Mouse (Mus musculus): ENCODE results near the gene Elk3.
A peak's percentile ranks its signal among the peaks of the same experiment; 100 is the strongest.

Elk3 gene

GRCm38 (mm10) chr10:93233665-93234194, 77.2 kb downstream of the Elk3 start:
- no peak for DNase-seq

- no peak for DNase-seq
Measured at GRCm38 (mm10) chr10:93231893-93232292, 79.0 kb downstream of the Elk3 start.

- DNase-seq = no peak
Measured at GRCm38 (mm10) chr10:93231490-93231889, 79.4 kb downstream of the Elk3 start.

GRCm38 (mm10) chr10:93228401-93229007, 82.4 kb downstream of the Elk3 start:
- no peak for DNase-seq

GRCm38 (mm10) chr10:93227921-93228320, 83.0 kb downstream of the Elk3 start:
- DNase-seq = no peak

- no peak for DNase-seq
Measured at GRCm38 (mm10) chr10:93225751-93226150, 85.2 kb downstream of the Elk3 start.

- no peak for DNase-seq
Measured at GRCm38 (mm10) chr10:93215051-93215763, 95.7 kb downstream of the Elk3 start.

GRCm38 (mm10) chr10:93214251-93214650, 96.7 kb downstream of the Elk3 start:
- DNase-seq = peak; percentile 55

- no peak for DNase-seq
Measured at GRCm38 (mm10) chr10:93213339-93213738, 97.6 kb downstream of the Elk3 start.

- DNase-seq = no peak
Measured at GRCm38 (mm10) chr10:93212699-93213098, 98.2 kb downstream of the Elk3 start.

- DNase-seq = no peak
Measured at GRCm38 (mm10) chr10:93207176-93207575, 103.8 kb downstream of the Elk3 start.

- DNase-seq = no peak
Measured at GRCm38 (mm10) chr10:93205287-93205956, 105.5 kb downstream of the Elk3 start.

- DNase-seq = no peak
Measured at GRCm38 (mm10) chr10:93201846-93202458, 109.0 kb downstream of the Elk3 start.

GRCm38 (mm10) chr10:93198958-93199357, 112.0 kb downstream of the Elk3 start:
- DNase-seq = no peak

Measured in kidney, postnatal 14 days (tissue).